Mouse (Mus musculus) C2C12 (cell line): ENCODE results near the gene Adamts16.

ENCODE experiments used
- CEBPB ChIP-seq: IDR thresholded peaks from one replicate; pipeline ENCODE4 v1.6.1; 2011; ENCODE audit warnings: low read depth, mild to moderate bottlenecking, control low read depth, moderate library complexity
- CTCF ChIP-seq: IDR thresholded peaks from one replicate; pipeline ENCODE4 v1.5.1; 2011; ENCODE audit not compliant: control insufficient read depth, insufficient read depth, insufficient read length

GRCm38 (mm10) chr13:70685825-70686224, 155.8 kb downstream of the Adamts16 start:
- no peak for TF ChIP-seq CEBPB
- TF ChIP-seq CTCF, result no peak
